Mouse (Mus musculus) MEL (cell line): Measurements from ENCODE around the gene Adamts16. TPM values are rescaled to one million over a fixed set of nuclear protein-coding genes. Genes with fewer than 3 reads are reported as not detected.

Experiments
- DNase-seq: peaks from one replicate; pipeline ENCODE4 v3.0.0; 2011; ENCODE audit warnings: low read depth, low spot score
- H3K27ac ChIP-seq: 2 replicates; pipeline ENCODE4 v1.5.1; 2012; ENCODE audit warnings: low read depth, mild to moderate bottlenecking, control low read depth, low read length, moderate library complexity; ENCODE audit not compliant: control insufficient read depth
- H3K27me3 ChIP-seq, 2 experiments: fragments of 150-350 bp in 1 of 2; sonication (generic) in 1 of 2; 2 replicates each; pipeline ENCODE4 v1.6.1; 2012; ENCODE audit warnings: low read length in 2 of 2, mild to moderate bottlenecking in 2 of 2, improper control_type of control experiment in 1 of 2, moderate library complexity in 1 of 2; ENCODE audit not compliant: insufficient read depth in 2 of 2, control insufficient read depth in 1 of 2
- H3K36me3 ChIP-seq, 2 experiments: 2 replicates each; pipeline ENCODE4 v1.6.1; 2012 to 2014; ENCODE audit warnings: low read length in 2 of 2, improper control_type of control experiment in 1 of 2, inconsistent platforms in 1 of 2, mild to moderate bottlenecking in 1 of 2; ENCODE audit not compliant: insufficient read depth in 2 of 2, control insufficient read depth in 1 of 2
- H3K4me1 ChIP-seq, 2 experiments: fragments of 150-350 bp in 1 of 2; sonication (generic) in 1 of 2; 2 replicates each; pipeline ENCODE4 v1.6.1; 2012; ENCODE audit warnings: low read length in 2 of 2, improper control_type of control experiment in 1 of 2, mild to moderate bottlenecking in 1 of 2; ENCODE audit not compliant: insufficient read depth in 2 of 2, control insufficient read depth in 1 of 2
- H3K4me3 ChIP-seq, 2 experiments: fragments of 150-350 bp in 1 of 2; sonication (generic) in 1 of 2; 2 replicates each; pipeline ENCODE4 v1.5.1; 2012; ENCODE audit warnings: low read depth in 2 of 2, low read length in 2 of 2, mild to moderate bottlenecking in 2 of 2, moderate library complexity in 2 of 2, control low read depth in 1 of 2, improper control_type of control experiment in 1 of 2; ENCODE audit not compliant: control insufficient read depth in 1 of 2, insufficient read depth in 1 of 2
- H3K79me2 ChIP-seq: 2 replicates; pipeline ENCODE4 v1.6.1; 2012; ENCODE audit warnings: mild to moderate bottlenecking, low read length, moderate library complexity; ENCODE audit not compliant: control insufficient read depth, poor library complexity, insufficient read depth
- H3K9ac ChIP-seq: 2 replicates; pipeline ENCODE4 v1.6.1; 2012; ENCODE audit warnings: low read depth, mild to moderate bottlenecking, control low read depth, low read length, moderate library complexity; ENCODE audit not compliant: control insufficient read depth, poor library complexity, severe bottlenecking
- H3K9me3 ChIP-seq: fragments of 150-350 bp; sonication (generic); replicated peaks from 2 replicates; pipeline ENCODE4 v1.6.1; 2012; ENCODE audit warnings: mild to moderate bottlenecking, low read length, improper control_type of control experiment, moderate library complexity; ENCODE audit not compliant: insufficient read depth
- BHLHE40 ChIP-seq: IDR thresholded peaks from 2 replicates; pipeline ENCODE4 v1.6.1; 2012; ENCODE audit warnings: low read depth, mild to moderate bottlenecking, inconsistent platforms, low read length, improper control_type of control experiment, borderline replicate concordance
- CHD1 ChIP-seq: IDR thresholded peaks from 2 replicates; pipeline ENCODE4 v1.6.1; 2012; ENCODE audit warnings: low read depth, mild to moderate bottlenecking, inconsistent platforms, low read length, improper control_type of control experiment
- CHD2 ChIP-seq: IDR thresholded peaks from 2 replicates; pipeline ENCODE4 v1.6.1; 2011; ENCODE audit warnings: low read length, improper control_type of control experiment
- E2F4 ChIP-seq: IDR thresholded peaks from 2 replicates; pipeline ENCODE4 v1.6.1; 2011; ENCODE audit warnings: low read depth, low read length, improper control_type of control experiment, borderline replicate concordance
- ETS1 ChIP-seq: IDR thresholded peaks from 2 replicates; pipeline ENCODE4 v1.6.1; 2012; ENCODE audit warnings: low read depth, mild to moderate bottlenecking, inconsistent platforms, low read length, improper control_type of control experiment, moderate library complexity
- GABPA ChIP-seq: IDR thresholded peaks from 2 replicates; pipeline ENCODE4 v1.6.1; 2012; ENCODE audit warnings: low read depth, mild to moderate bottlenecking, inconsistent platforms, low read length, improper control_type of control experiment, moderate library complexity
- JUND ChIP-seq: IDR thresholded peaks from 2 replicates; pipeline ENCODE4 v1.6.1; 2011; ENCODE audit warnings: low read depth, mild to moderate bottlenecking, improper control_type of control experiment, low read length
- KAT2A ChIP-seq: conservative IDR thresholded peaks from 2 replicates; pipeline ENCODE4 v1.6.1; 2012; ENCODE audit warnings: low read depth, low read length, improper control_type of control experiment, inconsistent platforms
- MAFK ChIP-seq: IDR thresholded peaks from 2 replicates; pipeline ENCODE4 v1.6.1; 2011; ENCODE audit warnings: low read depth, mild to moderate bottlenecking, low read length, improper control_type of control experiment, borderline replicate concordance
- MAX ChIP-seq: IDR thresholded peaks from 2 replicates; pipeline ENCODE4 v1.6.1; 2011; ENCODE audit warnings: low read length, improper control_type of control experiment
- MYB ChIP-seq: IDR thresholded peaks from 2 replicates; pipeline ENCODE4 v1.6.1; 2011; ENCODE audit warnings: mild to moderate bottlenecking, low read depth, low read length, improper control_type of control experiment
- MYC ChIP-seq: IDR thresholded peaks from 2 replicates; pipeline ENCODE4 v1.6.1; 2011; ENCODE audit warnings: low read depth, mild to moderate bottlenecking, low read length, improper control_type of control experiment, moderate library complexity
- NELFE ChIP-seq: IDR thresholded peaks from 2 replicates; pipeline ENCODE4 v1.6.1; 2011; ENCODE audit warnings: low read depth, low read length, improper control_type of control experiment
- NRF1 ChIP-seq: IDR thresholded peaks from 2 replicates; pipeline ENCODE4 v1.6.1; 2014; ENCODE audit warnings: low read depth, mild to moderate bottlenecking, inconsistent platforms, low read length, improper control_type of control experiment, moderate library complexity; ENCODE audit not compliant: poor library complexity, insufficient read depth, severe bottlenecking
- POLR2A ChIP-seq, 2 experiments: IDR thresholded peaks; 2 replicates each; pipeline ENCODE4 v1.6.1; 2011 to 2012; ENCODE audit warnings: low read length in 2 of 2, mild to moderate bottlenecking in 2 of 2, control low read depth in 1 of 2, improper control_type of control experiment in 1 of 2, low read depth in 1 of 2, moderate library complexity in 1 of 2; ENCODE audit not compliant: control insufficient read depth in 1 of 2, insufficient read depth in 1 of 2, poor library complexity in 1 of 2
- POLR2AphosphoS5 ChIP-seq: IDR thresholded peaks from 2 replicates; pipeline ENCODE4 v1.6.1; 2012; ENCODE audit warnings: low read depth, borderline replicate concordance, mild to moderate bottlenecking, inconsistent platforms, low read length, moderate library complexity, mixed read lengths
- SMC3 ChIP-seq: IDR thresholded peaks from 2 replicates; pipeline ENCODE4 v1.6.1; 2011; ENCODE audit warnings: low read depth, low read length, improper control_type of control experiment
- TBP ChIP-seq: IDR thresholded peaks from 2 replicates; pipeline ENCODE4 v1.8.0; 2011; ENCODE audit warnings: low read depth, low read length, improper control_type of control experiment
- USF1 ChIP-seq: IDR thresholded peaks from 2 replicates; pipeline ENCODE4 v1.6.1; 2014; ENCODE audit warnings: low read depth, mild to moderate bottlenecking, inconsistent platforms, low read length, improper control_type of control experiment, moderate library complexity
- ZC3H11A ChIP-seq: IDR thresholded peaks from 2 replicates; pipeline ENCODE4 v1.6.1; 2012; ENCODE audit warnings: low read depth, mild to moderate bottlenecking, inconsistent platforms, low read length, improper control_type of control experiment
- ZMIZ1 ChIP-seq: IDR thresholded peaks from 2 replicates; pipeline ENCODE4 v1.6.1; 2012; ENCODE audit warnings: low read depth, mild to moderate bottlenecking, inconsistent platforms, low read length, improper control_type of control experiment, moderate library complexity
- ZNF384 ChIP-seq: IDR thresholded peaks from 2 replicates; pipeline ENCODE4 v1.6.1; 2012; ENCODE audit warnings: low read depth, mild to moderate bottlenecking, inconsistent platforms, low read length, improper control_type of control experiment
- polyA plus RNA-seq, 2 experiments: library from polyadenylated mRNA; stranded (reverse) in 1 of 2; unstranded in 1 of 2; fragments of >175 nt in 1 of 2; fragments of >200 nt in 1 of 2; gene quantifications; 2 replicates each; pipeline versions ENCODE4 v1.2.1 to v1.2.4; 2012; ENCODE audit warnings: low replicate concordance in 2 of 2, low read depth in 1 of 2; ENCODE audit not compliant: insufficient read length in 2 of 2, insufficient read depth in 1 of 2, missing spikeins in 1 of 2
- total RNA-seq: library from RNA; depleted of rRNA; stranded (reverse); fragments of 300-350 nt; gene quantifications from 2 replicates; pipeline ENCODE4 v1.2.3, GENCODE M21; 2012

The Adamts16 gene
- total and polyA plus RNA-seq, 3 experiments, result not detected

- Histone ChIP-seq H3K36me3 (no peaks in the 10 kb centered on the region), H3K4me3 (no peak overlapping the region), H3K9me3 (no peaks in the 10 kb centered on the region), H3K27me3 (no peaks in the 10 kb centered on the region), H3K27ac (no peak overlapping the region), H3K4me1 (no peaks in the 10 kb centered on the region), H3K9ac (no peak overlapping the region), H3K79me2 (no peaks in the 10 kb centered on the region)
- no peak for DNase-seq
- no peak for TF ChIP-seq NELFE
- no peak for TF ChIP-seq CHD2
- no peak for TF ChIP-seq SMC3
- TF ChIP-seq CHD1, result no peak
- no peak for TF ChIP-seq TBP
- TF ChIP-seq USF1, result no peak
- TF ChIP-seq KAT2A, result no peak
- no peak for TF ChIP-seq BHLHE40
- TF ChIP-seq POLR2A (IDR thresholded peaks at IDR 0.05; ENCODE audit: control insufficient read depth in 1 of 2, insufficient read depth in 1 of 2, low read depth in 1 of 2, low read length in 2 of 2, poor library complexity in 1 of 2), result no peak
- no peak for TF ChIP-seq E2F4
- no peak for TF ChIP-seq MAFK
- TF ChIP-seq NRF1, result no peak
- no peak for TF ChIP-seq MYB
- no peak for TF ChIP-seq ETS1
- TF ChIP-seq ZNF384, result no peak
These were observed 48.0 kb downstream of the Adamts16 start for GRCm38 (mm10) chr13:70793660-70794059.

DNA sequence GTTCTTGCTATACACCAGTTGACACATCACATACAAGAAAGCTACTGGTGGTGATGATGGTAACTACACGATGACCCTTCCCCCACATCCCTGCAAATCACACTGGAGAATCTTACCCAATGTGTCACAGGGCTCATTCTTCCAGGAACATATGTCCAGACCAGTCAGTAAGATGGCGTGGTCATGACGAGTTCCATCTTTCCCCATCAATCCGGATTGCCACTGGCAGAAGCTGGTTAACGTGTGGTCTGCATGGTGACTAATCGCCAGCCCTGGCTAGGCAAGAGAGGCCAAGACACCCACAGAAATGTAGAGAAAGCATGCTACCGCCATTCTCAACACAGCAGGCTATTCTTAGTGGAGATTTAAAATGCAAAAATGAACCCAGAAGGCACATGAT is 48.7 kb downstream of the Adamts16 start:
- H3K4me1 ChIP-seq, result no peaks in the 10 kb centered on the region
- H3K27me3 ChIP-seq, result no peaks in the 10 kb centered on the region
- H3K4me3 ChIP-seq, result no peak overlapping the region
- TF ChIP-seq JUND (no peak), KAT2A (no peak), POLR2AphosphoS5 (no peak), GABPA (no peak), MAX (no peak), ZC3H11A (no peak), MYC (no peak), ZMIZ1 (no peak)
- TF ChIP-seq, all 39 proteins: peak for 0
- Histone ChIP-seq H3K79me2 (no peaks in the 10 kb centered on the region), H3K36me3 (no peaks in the 10 kb centered on the region), H3K9ac (no peak overlapping the region), H3K27ac (no peak overlapping the region), H3K9me3 (no peaks in the 10 kb centered on the region)
- DNase-seq, result no peak
